Mouse (Mus musculus): ENCODE measurements around the gene Cnih3. TPM values are rescaled to one million over a fixed set of nuclear protein-coding genes. Genes with fewer than 3 reads are reported as not detected.

Cnih3 gene
- polyA plus RNA-seq, 1 experiment from 2014 or later: 5.1 TPM

- WGBS: 78% methylated on average over 12 of the region's 12 CpGs
- Histone ChIP-seq H3K27ac (no peak overlapping the region), H3K4me1 (0 out of 2 replicates have a peak, but pooled peaks cover 3% of the 10 kb centered on the region), H3K9ac (no peak overlapping the region), H3K36me3 (no peaks in the 10 kb centered on the region), H3K4me2 (replicated peaks) (no peak overlapping the region), H3K4me3 (no peak overlapping the region), H3K9me3 (replicated peaks) (no peaks in the 10 kb centered on the region), H3K27me3 (no peaks in the 10 kb centered on the region)
- no peak for ATAC-seq (ENCODE audit: low FRiP score)
Observed at GRCm38 (mm10) chr1:181381410-181382010, 29.1 kb downstream of the Cnih3 start.

GRCm38 (mm10) chr1:181389264-181389663 is 36.8 kb downstream of the Cnih3 start:
- H3K4me1 ChIP-seq: peaks cover 9% of the 10 kb centered on the region; the same call in 1 of the 2 replicates
- peaks cover 5% of the 10 kb centered on the region for H3K9me3 ChIP-seq (replicated peaks)
- H3K4me2 ChIP-seq (replicated peaks): no peak overlapping the region
- no peak overlapping the region for H3K4me3 ChIP-seq
- no peaks in the 10 kb centered on the region for H3K27me3 ChIP-seq
- no peak for ATAC-seq (ENCODE audit: low FRiP score)
- WGBS: 85% methylated on average over 2 of the region's 2 CpGs
- no peak overlapping the region for H3K27ac ChIP-seq
- no peak overlapping the region for H3K9ac ChIP-seq
- no peaks in the 10 kb centered on the region for H3K36me3 ChIP-seq

- Histone ChIP-seq H3K36me3 (no peaks in the 10 kb centered on the region), H3K9me3 (replicated peaks) (peaks cover 5% of the 10 kb centered on the region), H3K4me2 (replicated peaks) (no peak overlapping the region), H3K4me3 (no peak overlapping the region), H3K4me1 (peaks cover 6% of the 10 kb centered on the region; the same call in 1 of the 2 replicates), H3K27ac (no peak overlapping the region), H3K9ac (no peak overlapping the region), H3K27me3 (no peaks in the 10 kb centered on the region)
- no peak for ATAC-seq (ENCODE audit: low FRiP score)
- 88% methylated on average over 2 of the region's 2 CpGs for WGBS
Observed at GRCm38 (mm10) chr1:181392489-181392888, 40.1 kb downstream of the Cnih3 start.

GRCm38 (mm10) chr1:181393250-181394149 is 41.1 kb downstream of the Cnih3 start:
- H3K9ac ChIP-seq: no peak overlapping the region
- no peaks in the 10 kb centered on the region for H3K36me3 ChIP-seq
- 65% methylated on average over 6 of the region's 6 CpGs for WGBS
- H3K9me3 ChIP-seq (replicated peaks): peaks cover 2% of the 10 kb centered on the region
- H3K27me3 ChIP-seq: no peaks in the 10 kb centered on the region
- H3K4me1 ChIP-seq: peaks cover 6% of the 10 kb centered on the region; the same call in 1 of the 2 replicates
- H3K4me3 ChIP-seq: no peak overlapping the region
- ATAC-seq (ENCODE audit: low FRiP score): peak; percentile 35; the same call in 1 of the 2 replicates
- no peak overlapping the region for H3K27ac ChIP-seq
- H3K4me2 ChIP-seq (replicated peaks): no peak overlapping the region

GRCm38 (mm10) chr1:181395234-181395828 is 42.9 kb downstream of the Cnih3 start:
- WGBS: 93% methylated on average over 6 of the region's 6 CpGs
- H3K9me3 ChIP-seq (replicated peaks): no peaks in the 10 kb centered on the region
- no peak for ATAC-seq (ENCODE audit: low FRiP score)

GRCm38 (mm10) chr1:181399179-181399578 is 46.8 kb downstream of the Cnih3 start:
- 88% methylated on average over 3 of the region's 3 CpGs for WGBS
- no peak for ATAC-seq (ENCODE audit: low FRiP score)
- Histone ChIP-seq H3K36me3 (no peaks in the 10 kb centered on the region), H3K27ac (no peak overlapping the region), H3K4me3 (no peak overlapping the region), H3K4me1 (no peaks in the 10 kb centered on the region), H3K9me3 (replicated peaks) (no peaks in the 10 kb centered on the region), H3K27me3 (no peaks in the 10 kb centered on the region), H3K4me2 (replicated peaks) (no peak overlapping the region), H3K9ac (no peak overlapping the region)

More at GRCm38 (mm10) chr1:181395234-181395828, 42.9 kb downstream of the Cnih3 start:
- Histone ChIP-seq H3K27me3 (no peaks in the 10 kb centered on the region), H3K9ac (no peak overlapping the region), H3K27ac (no peak overlapping the region), H3K4me3 (no peak overlapping the region), H3K4me1 (peaks cover 6% of the 10 kb centered on the region; the same call in 1 of the 2 replicates), H3K36me3 (no peaks in the 10 kb centered on the region), H3K4me2 (replicated peaks) (no peak overlapping the region)

- Histone ChIP-seq H3K9ac (no peak overlapping the region), H3K27ac (no peak overlapping the region), H3K9me3 (replicated peaks) (no peaks in the 10 kb centered on the region), H3K36me3 (no peaks in the 10 kb centered on the region), H3K27me3 (no peaks in the 10 kb centered on the region), H3K4me1 (peaks cover 7% of the 10 kb centered on the region), H3K4me2 (replicated peaks) (no peak overlapping the region), H3K4me3 (no peak overlapping the region)
- whole genome bisulfite sequencing: 88% methylated on average over 7 of the region's 7 CpGs
- ATAC-seq (ENCODE audit: low FRiP score): no peak
Observed at GRCm38 (mm10) chr1:181403056-181403455, 50.6 kb downstream of the Cnih3 start.

- no peaks in the 10 kb centered on the region for H3K9me3 ChIP-seq (replicated peaks)
- no peaks in the 10 kb centered on the region for H3K36me3 ChIP-seq
- WGBS: 86% methylated on average over 11 of the region's 11 CpGs
- no peak overlapping the region for H3K4me2 ChIP-seq (replicated peaks)
- no peak overlapping the region for H3K4me3 ChIP-seq
- H3K27me3 ChIP-seq: no peaks in the 10 kb centered on the region
- H3K9ac ChIP-seq: no peak overlapping the region
- H3K27ac ChIP-seq: peak overlapping the region; percentile 55; the same call in 1 of the 2 replicates
- peaks cover 29% of the 10 kb centered on the region for H3K4me1 ChIP-seq
- no peak for ATAC-seq (ENCODE audit: low FRiP score)
Observed at GRCm38 (mm10) chr1:181407281-181407680, 54.9 kb downstream of the Cnih3 start.

- H3K27me3 ChIP-seq: no peaks in the 10 kb centered on the region
- no peaks in the 10 kb centered on the region for H3K36me3 ChIP-seq
- H3K4me1 ChIP-seq: peaks cover 29% of the 10 kb centered on the region
- ATAC-seq (ENCODE audit: low FRiP score): peak; percentile 77
- H3K9me3 ChIP-seq (replicated peaks): no peaks in the 10 kb centered on the region
- H3K4me3 ChIP-seq: no peak overlapping the region
- 53% methylated on average over 18 of the region's 18 CpGs for WGBS
- 0 out of 2 replicates have a peak overlapping the region, but pooled peaks have one; percentile 1 for H3K4me2 ChIP-seq (replicated peaks)
- no peak overlapping the region for H3K9ac ChIP-seq
- H3K27ac ChIP-seq: peak overlapping the region; percentile 73
Observed at GRCm38 (mm10) chr1:181408086-181408975, 55.9 kb downstream of the Cnih3 start.

- no peak for ATAC-seq (ENCODE audit: low FRiP score)
Observed at GRCm38 (mm10) chr1:181409693-181410092, 57.3 kb downstream of the Cnih3 start.

GRCm38 (mm10) chr1:181410647-181411254 is 58.3 kb downstream of the Cnih3 start:
- Histone ChIP-seq H3K9ac (no peak overlapping the region), H3K9me3 (replicated peaks) (no peaks in the 10 kb centered on the region), H3K4me2 (replicated peaks) (no peak overlapping the region), H3K27me3 (no peaks in the 10 kb centered on the region), H3K36me3 (no peaks in the 10 kb centered on the region), H3K4me3 (no peak overlapping the region), H3K27ac (peak overlapping the region; percentile 55), H3K4me1 (peaks cover 29% of the 10 kb centered on the region)
- ATAC-seq (ENCODE audit: low FRiP score): peak; percentile 20; the same call in 1 of the 2 replicates
- 55% methylated on average over 8 of the region's 8 CpGs for WGBS

More at GRCm38 (mm10) chr1:181409693-181410092, 57.3 kb downstream of the Cnih3 start:
- no peak overlapping the region for H3K27ac ChIP-seq
- 81% methylated on average over 9 of the region's 9 CpGs for WGBS
- no peaks in the 10 kb centered on the region for H3K27me3 ChIP-seq
- no peaks in the 10 kb centered on the region for H3K36me3 ChIP-seq
- no peaks in the 10 kb centered on the region for H3K9me3 ChIP-seq (replicated peaks)
- no peak overlapping the region for H3K9ac ChIP-seq
- H3K4me2 ChIP-seq (replicated peaks): no peak overlapping the region
- H3K4me3 ChIP-seq: no peak overlapping the region
- H3K4me1 ChIP-seq: peaks cover 29% of the 10 kb centered on the region

Measured in hindbrain, embryonic 12.5 days (tissue).